Mouse (Mus musculus): ENCODE measurements around the gene Plekhn1. TPM values are rescaled to one million over a fixed set of nuclear protein-coding genes. Genes with fewer than 3 reads are reported as not detected.

Plekhn1 gene
- polyA plus RNA-seq, 1 experiment = not detected

GRCm38 (mm10) chr4:156192421-156193199, 42.0 kb downstream of the Plekhn1 start:
- 59% methylated on average over 8 of the region's 8 CpGs for WGBS
- no peak overlapping the region for H3K27ac ChIP-seq (ENCODE audit: insufficient read depth, low read depth, low read length)
- H3K4me1 ChIP-seq (ENCODE audit: control insufficient read depth, insufficient read depth, low read length) = peaks cover 36% of the 10 kb centered on the region
- no peak overlapping the region for H3K4me3 ChIP-seq (ENCODE audit: insufficient read depth, low read depth, low read length)
- TF ChIP-seq CTCF (IDR thresholded peaks at IDR 0.05; ENCODE audit: insufficient read depth, low read depth, low read length) = no peak
- TF ChIP-seq POLR2A (IDR thresholded peaks at IDR 0.05; ENCODE audit: insufficient read depth, low read depth, low read length) = no peak

- Histone ChIP-seq H3K4me1 (ENCODE audit: control insufficient read depth, insufficient read depth, low read length) (peaks cover 43% of the 10 kb centered on the region), H3K27ac (ENCODE audit: insufficient read depth, low read depth, low read length) (peak overlapping the region; percentile 50), H3K4me3 (ENCODE audit: insufficient read depth, low read depth, low read length) (no peak overlapping the region)
- 51% methylated on average over 6 of the region's 6 CpGs for WGBS
- no peak for TF ChIP-seq CTCF (IDR thresholded peaks at IDR 0.05; ENCODE audit: insufficient read depth, low read depth, low read length)
- no peak for TF ChIP-seq POLR2A (IDR thresholded peaks at IDR 0.05; ENCODE audit: insufficient read depth, low read depth, low read length)
These were observed 45.8 kb downstream of the Plekhn1 start for GRCm38 (mm10) chr4:156188811-156189323.

- H3K27ac ChIP-seq (ENCODE audit: insufficient read depth, low read depth, low read length) = peak overlapping the region; percentile 4; the same call in 1 of the 2 replicates
- TF ChIP-seq CTCF (IDR thresholded peaks at IDR 0.05; ENCODE audit: insufficient read depth, low read depth, low read length) = no peak
- TF ChIP-seq POLR2A (IDR thresholded peaks at IDR 0.05; ENCODE audit: insufficient read depth, low read depth, low read length) = no peak
- H3K4me1 ChIP-seq (ENCODE audit: control insufficient read depth, insufficient read depth, low read length) = peaks cover 43% of the 10 kb centered on the region
- H3K4me3 ChIP-seq (ENCODE audit: insufficient read depth, low read depth, low read length) = no peak overlapping the region
- 70% methylated on average over 5 of the region's 5 CpGs for WGBS
These were observed 46.4 kb downstream of the Plekhn1 start for GRCm38 (mm10) chr4:156188162-156188810.

GRCm38 (mm10) chr4:156185950-156186850, 48.5 kb downstream of the Plekhn1 start:
- H3K27ac ChIP-seq (ENCODE audit: insufficient read depth, low read depth, low read length) = peak overlapping the region; percentile 78
- peak overlapping the region; percentile 52 for H3K4me3 ChIP-seq (ENCODE audit: insufficient read depth, low read depth, low read length)
- peaks cover 39% of the 10 kb centered on the region for H3K4me1 ChIP-seq (ENCODE audit: control insufficient read depth, insufficient read depth, low read length)
- WGBS = 4% methylated on average over 31 of the region's 31 CpGs
- TF ChIP-seq CTCF (IDR thresholded peaks at IDR 0.05; ENCODE audit: insufficient read depth, low read depth, low read length) = no peak
- TF ChIP-seq POLR2A (IDR thresholded peaks at IDR 0.05; ENCODE audit: insufficient read depth, low read depth, low read length) = peak; percentile 59; the same call in 1 of the 2 replicates

- TF ChIP-seq POLR2A (IDR thresholded peaks at IDR 0.05; ENCODE audit: insufficient read depth, low read depth, low read length) (no peak), CTCF (IDR thresholded peaks at IDR 0.05; ENCODE audit: insufficient read depth, low read depth, low read length) (no peak)
- H3K27ac ChIP-seq (ENCODE audit: insufficient read depth, low read depth, low read length) = peak overlapping the region; percentile 78
- H3K4me3 ChIP-seq (ENCODE audit: insufficient read depth, low read depth, low read length) = peak overlapping the region; percentile 52
- H3K4me1 ChIP-seq (ENCODE audit: control insufficient read depth, insufficient read depth, low read length) = peaks cover 40% of the 10 kb centered on the region
- 17% methylated on average over 13 of the region's 13 CpGs for whole genome bisulfite sequencing
These were observed 49.2 kb downstream of the Plekhn1 start for GRCm38 (mm10) chr4:156185456-156185949.

- peak overlapping the region; percentile 78; the same call in 1 of the 2 replicates for H3K27ac ChIP-seq (ENCODE audit: insufficient read depth, low read depth, low read length)
- TF ChIP-seq POLR2A (IDR thresholded peaks at IDR 0.05; ENCODE audit: insufficient read depth, low read depth, low read length) = no peak
- TF ChIP-seq CTCF (IDR thresholded peaks at IDR 0.05; ENCODE audit: insufficient read depth, low read depth, low read length) = no peak
- WGBS = 62% methylated on average over 7 of the region's 7 CpGs
- peak overlapping the region; percentile 52 for H3K4me3 ChIP-seq (ENCODE audit: insufficient read depth, low read depth, low read length)
- peaks cover 39% of the 10 kb centered on the region for H3K4me1 ChIP-seq (ENCODE audit: control insufficient read depth, insufficient read depth, low read length)
These were observed 50.2 kb downstream of the Plekhn1 start for GRCm38 (mm10) chr4:156184291-156184954.

GRCm38 (mm10) chr4:156183747-156184146, 50.9 kb downstream of the Plekhn1 start:
- Histone ChIP-seq H3K4me3 (ENCODE audit: insufficient read depth, low read depth, low read length) (no peak overlapping the region), H3K27ac (ENCODE audit: insufficient read depth, low read depth, low read length) (no peak overlapping the region), H3K4me1 (ENCODE audit: control insufficient read depth, insufficient read depth, low read length) (peaks cover 37% of the 10 kb centered on the region)
- no peak for TF ChIP-seq CTCF (IDR thresholded peaks at IDR 0.05; ENCODE audit: insufficient read depth, low read depth, low read length)
- no peak for TF ChIP-seq POLR2A (IDR thresholded peaks at IDR 0.05; ENCODE audit: insufficient read depth, low read depth, low read length)
- WGBS = 77% methylated on average over 5 of the region's 5 CpGs

- Histone ChIP-seq H3K4me1 (ENCODE audit: control insufficient read depth, insufficient read depth, low read length) (peaks cover 7% of the 10 kb centered on the region; the same call in 1 of the 2 replicates), H3K4me3 (ENCODE audit: insufficient read depth, low read depth, low read length) (no peak overlapping the region), H3K27ac (ENCODE audit: insufficient read depth, low read depth, low read length) (no peak overlapping the region)
- 90% methylated on average over 9 of the region's 9 CpGs for WGBS
- TF ChIP-seq CTCF (IDR thresholded peaks at IDR 0.05; ENCODE audit: insufficient read depth, low read depth, low read length) (no peak), POLR2A (IDR thresholded peaks at IDR 0.05; ENCODE audit: insufficient read depth, low read depth, low read length) (no peak)
These were observed 57.0 kb downstream of the Plekhn1 start for GRCm38 (mm10) chr4:156177630-156178029.

All from olfactory bulb, adult 2 months (tissue).